Mouse (Mus musculus) cerebellum, adult 2 months (tissue): Measurements from ENCODE around the gene Mreg. TPM values are rescaled to one million over a fixed set of nuclear protein-coding genes. Genes with fewer than 3 reads are reported as not detected.
"Not testable (repeated sequence)": the region's sequence is repeated elsewhere in the genome, so short reads cannot be mapped to it uniquely, and the experiment has no call there.

ENCODE experiments used
- DNase-seq, 2 experiments: peaks; one replicate each; pipeline ENCODE4 v3.0.0; 2021
- H3K27ac ChIP-seq: fragments of 200-500 bp; 2 replicates; pipeline ENCODE4 v1.5.1; 2012; ENCODE audit warnings: low read length, control low read depth, inconsistent platforms; ENCODE audit not compliant: insufficient read depth
- H3K27me3 ChIP-seq: fragments of 200-500 bp; 2 replicates; pipeline ENCODE4 v1.6.1; 2012; ENCODE audit warnings: inconsistent platforms, mild to moderate bottlenecking, low read length, moderate library complexity; ENCODE audit not compliant: control insufficient read depth, insufficient read depth
- H3K4me1 ChIP-seq: fragments of 200-500 bp; 2 replicates; pipeline ENCODE4 v1.6.1; 2011; ENCODE audit warnings: low read length; ENCODE audit not compliant: control insufficient read depth, insufficient read depth
- H3K4me3 ChIP-seq: fragments of 200-500 bp; replicated peaks from 2 replicates; pipeline ENCODE3; 2011; ENCODE audit warnings: mild to moderate bottlenecking, low read depth, low read length, control low read depth; ENCODE audit not compliant: insufficient read depth
- CTCF ChIP-seq: fragments of 200-500 bp; IDR thresholded peaks from 2 replicates; pipeline ENCODE4 v1.5.1; 2011; ENCODE audit warnings: low read depth, mild to moderate bottlenecking, control low read depth, low read length, moderate library complexity, borderline replicate concordance; ENCODE audit not compliant: insufficient read depth
- POLR2A ChIP-seq: fragments of 200-500 bp; IDR thresholded peaks from 2 replicates; pipeline ENCODE4 v1.6.1; 2011; ENCODE audit warnings: low read length, control low read depth, borderline replicate concordance; ENCODE audit not compliant: insufficient read depth
- WGBS: fragments of 180-500 bp; shearing (Covaris S2); methylation state at CpG from one replicate; pipeline ENCODE4 v1.1.7; 2018; 5-methylcytosine and 5-hydroxymethylcytosine counted together
- polyA plus RNA-seq: library from polyadenylated mRNA; depleted of rRNA; stranded (reverse); fragments of >200 nt; gene quantifications from 2 replicates; pipeline ENCODE4 v1.2.3, GENCODE M21; 2012

The Mreg gene
- polyA plus RNA-seq, 1 experiment, result 25.8 TPM

DNA sequence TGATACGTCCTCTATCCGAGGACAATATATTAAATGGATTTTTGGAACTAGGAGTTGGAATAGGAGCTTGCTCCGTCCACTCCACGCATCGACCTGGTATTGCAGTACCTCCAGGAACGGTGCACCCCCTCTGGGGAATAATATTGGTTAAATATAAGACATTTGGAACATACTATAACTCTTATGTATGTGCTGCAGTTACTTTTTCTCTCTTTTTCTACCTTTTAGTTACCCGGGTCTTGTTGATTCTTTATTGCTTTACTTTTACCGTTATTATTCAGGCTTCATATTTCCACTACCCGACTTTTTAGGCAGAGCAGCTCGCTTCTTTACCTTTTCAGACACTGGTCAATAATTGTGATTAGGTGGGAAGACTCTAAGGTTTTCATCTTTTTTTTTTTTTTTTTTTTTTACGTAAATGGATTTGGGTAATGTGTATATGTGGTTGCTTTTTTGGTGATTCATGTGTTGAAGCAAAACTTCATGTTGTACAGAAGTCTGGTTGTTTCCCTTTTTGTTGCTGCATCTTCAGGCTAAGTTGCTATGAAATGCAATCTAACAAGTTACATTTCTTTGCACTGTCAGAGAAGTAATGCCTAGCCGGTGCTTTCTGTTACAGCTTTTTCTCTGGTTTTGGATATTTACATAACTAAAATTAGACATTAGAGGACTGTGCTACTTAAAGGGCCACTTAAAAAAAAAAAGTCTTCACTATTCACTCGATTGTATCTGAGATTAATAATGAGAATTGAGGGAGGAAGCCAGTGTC, 25.1 kb upstream of the Mreg start:
- no peaks in the 10 kb centered on the region for H3K4me1 ChIP-seq
- no peak overlapping the region for H3K27ac ChIP-seq
- TF ChIP-seq POLR2A (no peak), CTCF (no peak)
- WGBS, result 13% methylated on average over 13 of the region's 13 CpGs
- peak in 1 of 2 experiments; percentile 56 for DNase-seq
- no peaks in the 10 kb centered on the region for H3K27me3 ChIP-seq
- H3K4me3 ChIP-seq, result peak overlapping the region; percentile 40

DNA sequence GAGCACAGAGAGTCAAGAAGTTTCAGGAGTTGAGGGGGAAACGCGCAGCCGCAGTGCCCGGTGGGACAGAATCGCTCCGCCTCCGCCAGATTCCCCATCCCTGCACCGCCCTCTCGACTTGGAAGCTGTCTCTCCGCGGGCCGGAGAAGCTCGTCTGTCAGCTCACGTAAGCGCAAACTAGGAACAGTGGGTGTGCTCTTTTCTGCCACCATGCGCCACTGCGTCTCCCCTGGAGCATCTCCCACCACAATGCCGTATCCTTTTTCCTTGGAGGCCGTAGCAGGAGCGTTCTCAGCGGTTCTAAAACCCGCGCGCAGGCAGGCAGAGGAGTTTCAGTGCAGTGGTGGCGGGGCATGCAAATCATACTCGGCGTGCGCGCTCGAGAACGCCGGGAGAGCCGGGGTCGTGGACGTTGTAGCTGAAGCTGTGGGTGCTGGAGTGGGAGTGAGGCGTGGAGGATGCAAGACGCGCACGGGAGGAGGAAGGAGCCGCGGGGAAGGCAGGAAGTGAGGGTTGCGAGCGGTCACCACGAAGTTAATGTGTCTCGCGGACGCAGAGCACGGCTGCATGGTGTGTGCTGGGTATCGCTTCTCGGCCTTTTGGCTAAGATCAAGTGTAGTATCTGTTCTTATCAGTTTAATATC, 24.4 kb upstream of the Mreg start:
- H3K4me1 ChIP-seq, H3K27me3 ChIP-seq: not testable (repeated sequence)
- H3K4me3 ChIP-seq, result peak overlapping the region; percentile 86
- WGBS, result under 1% methylated on average over 37 of the region's 50 CpGs
- peak overlapping the region; percentile 92 for H3K27ac ChIP-seq
- TF ChIP-seq POLR2A, result peak; percentile 69; the same call in 1 of the 2 replicates
- peak; percentile 83 to 84 for DNase-seq

DNA sequence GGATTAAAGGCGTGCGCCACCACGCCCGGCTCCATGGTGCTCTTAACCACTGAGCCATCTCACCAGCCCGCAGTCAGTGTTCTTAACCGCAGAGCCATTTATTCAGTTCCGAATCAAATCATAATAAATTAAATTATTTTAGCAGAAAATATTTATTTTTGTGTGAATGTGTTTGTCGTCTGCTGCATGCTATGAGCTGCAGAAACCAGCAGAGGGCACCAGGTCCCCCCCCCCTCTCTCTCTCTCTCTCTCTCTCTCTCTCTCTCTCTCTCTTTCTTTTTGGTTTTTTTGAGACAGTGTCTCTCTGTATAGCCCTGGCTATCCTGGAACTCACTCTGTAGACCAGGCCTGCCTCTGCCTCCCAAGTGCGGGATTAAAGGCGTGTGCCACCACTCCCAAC, 20.5 kb upstream of the Mreg start:
- not testable (repeated sequence) for H3K4me1 ChIP-seq, H3K27ac ChIP-seq, H3K4me3 ChIP-seq, H3K27me3 ChIP-seq, DNase-seq
- 82% methylated on average over 10 of the region's 10 CpGs for WGBS

DNA sequence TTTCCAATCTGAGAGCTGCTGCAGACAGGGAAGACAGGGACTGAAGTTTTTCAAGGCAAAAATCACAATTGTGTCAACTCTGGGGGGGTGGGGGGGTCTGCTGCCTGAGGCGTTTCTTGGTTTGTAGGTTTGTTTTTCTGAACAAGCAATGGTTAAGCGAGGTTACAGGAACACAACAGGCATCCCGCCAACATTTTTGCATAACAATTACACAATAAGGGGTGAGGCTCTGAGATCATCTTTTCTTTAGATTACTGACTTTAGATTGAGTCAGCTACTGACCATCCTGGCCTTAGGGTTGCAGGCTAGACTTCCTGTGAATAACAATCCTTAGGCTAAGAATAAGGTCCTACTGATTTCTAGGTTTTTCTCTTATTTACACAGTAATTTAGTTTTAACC, 16.9 kb upstream of the Mreg start:
- TF ChIP-seq CTCF, result no peak
- no peak for TF ChIP-seq POLR2A
- no peak overlapping the region for H3K4me3 ChIP-seq
- no peak for DNase-seq
- no peaks in the 10 kb centered on the region for H3K27me3 ChIP-seq
- H3K27ac ChIP-seq, result no peak overlapping the region
- H3K4me1 ChIP-seq, result no peaks in the 10 kb centered on the region
- 25% methylated on average over 3 of the region's 3 CpGs for WGBS

DNA sequence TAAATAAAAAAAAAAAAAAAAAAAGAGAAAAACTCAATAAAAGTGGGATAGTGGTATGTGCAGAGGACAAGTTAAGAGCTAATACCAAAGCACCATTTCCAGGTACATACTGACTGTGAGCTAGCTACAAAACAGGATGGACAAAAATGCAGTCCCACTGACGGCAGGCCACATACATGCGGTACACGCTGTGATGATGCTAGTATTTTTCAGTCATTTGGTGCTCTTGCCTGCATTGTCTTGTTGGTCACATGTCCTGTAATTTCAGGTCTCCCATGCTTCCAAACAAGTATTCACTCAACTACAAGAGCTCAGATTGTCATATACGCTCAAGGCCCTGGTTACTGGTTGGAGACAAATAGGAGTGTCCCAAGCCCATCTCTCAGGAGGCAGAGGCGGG, 15.4 kb upstream of the Mreg start:
- Histone ChIP-seq H3K4me1 (no peaks in the 10 kb centered on the region), H3K4me3 (no peak overlapping the region)
- TF ChIP-seq POLR2A (no peak), CTCF (no peak)

DNA sequence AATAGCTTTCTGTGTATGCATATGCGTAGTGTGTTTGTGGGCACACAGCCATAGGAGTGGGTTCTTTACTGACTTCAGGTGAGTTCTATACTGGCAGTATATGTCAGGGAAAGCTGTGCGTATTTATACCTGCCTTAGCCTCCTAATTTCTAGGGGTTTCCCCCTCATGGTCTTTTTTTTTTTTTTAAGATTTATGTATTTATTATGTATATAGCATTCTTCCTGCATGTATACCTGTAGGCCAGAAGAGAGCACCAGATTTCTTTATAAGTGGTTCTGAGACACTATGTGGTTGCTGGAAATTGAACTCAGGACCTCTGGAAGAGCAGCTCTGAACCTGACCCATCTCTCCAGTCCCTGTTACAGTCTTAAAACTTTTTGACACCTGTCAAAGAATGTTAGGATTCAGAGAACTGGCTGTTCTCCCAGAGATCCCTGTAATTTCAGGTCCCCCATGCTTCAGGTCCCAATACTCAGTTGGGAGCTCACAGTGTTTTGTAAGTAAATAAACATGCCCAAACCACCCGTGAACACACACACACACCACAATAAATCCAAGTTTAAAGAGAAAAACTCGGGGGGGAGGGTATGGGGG, 14.9 kb upstream of the Mreg start:
- Histone ChIP-seq H3K27me3 (no peaks in the 10 kb centered on the region), H3K4me1 (no peaks in the 10 kb centered on the region), H3K4me3 (no peak overlapping the region), H3K27ac (no peak overlapping the region)
- no peak for DNase-seq
- TF ChIP-seq CTCF, result no peak
- no peak for TF ChIP-seq POLR2A
- WGBS, result 68% methylated on average over 4 of the region's 4 CpGs

More for the DNA sequence above, 15.4 kb upstream of the Mreg start:
- Histone ChIP-seq H3K27ac (no peak overlapping the region), H3K27me3 (no peaks in the 10 kb centered on the region)
- WGBS, result 93% methylated on average over 5 of the region's 5 CpGs
- no peak for DNase-seq

DNA sequence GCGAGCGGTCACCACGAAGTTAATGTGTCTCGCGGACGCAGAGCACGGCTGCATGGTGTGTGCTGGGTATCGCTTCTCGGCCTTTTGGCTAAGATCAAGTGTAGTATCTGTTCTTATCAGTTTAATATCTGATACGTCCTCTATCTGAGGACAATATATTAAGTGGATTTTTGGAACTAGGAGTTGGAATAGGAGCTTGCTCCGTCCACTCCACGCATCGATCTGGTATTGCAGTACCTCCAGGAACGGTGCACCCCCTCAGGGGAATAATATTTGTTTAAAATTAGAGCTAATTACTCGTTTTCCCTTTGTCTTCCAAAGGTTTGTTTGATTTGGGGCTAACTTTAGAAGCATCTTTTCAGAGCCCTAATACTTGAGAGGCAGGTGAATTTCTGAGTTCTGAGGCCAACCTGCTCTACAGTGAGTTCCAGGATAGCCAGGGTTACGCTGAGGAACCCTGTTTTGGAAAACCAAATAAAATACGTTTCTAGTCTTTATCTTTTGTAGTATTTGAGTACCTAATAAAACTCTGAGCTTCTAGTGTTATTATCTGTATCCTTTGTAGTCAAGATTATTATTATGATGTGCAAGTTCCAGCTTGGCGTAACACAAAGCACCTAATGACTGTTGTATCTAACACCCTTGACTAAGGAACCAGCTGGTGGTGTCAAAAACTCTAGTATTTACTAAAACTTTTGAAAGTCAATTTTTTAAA, 14.2 kb upstream of the Mreg start:
- DNase-seq, result peak in 1 of 2 experiments; percentile 51
- 14% methylated on average over 11 of the region's 18 CpGs for whole genome bisulfite sequencing
- H3K4me3 ChIP-seq, result no peak overlapping the region
- no peaks in the 10 kb centered on the region for H3K27me3 ChIP-seq
- TF ChIP-seq POLR2A, result no peak
- TF ChIP-seq CTCF, result no peak
- H3K27ac ChIP-seq, result 0 out of 2 replicates have a peak overlapping the region, but pooled peaks have one; percentile 15
- H3K4me1 ChIP-seq, result no peaks in the 10 kb centered on the region

DNA sequence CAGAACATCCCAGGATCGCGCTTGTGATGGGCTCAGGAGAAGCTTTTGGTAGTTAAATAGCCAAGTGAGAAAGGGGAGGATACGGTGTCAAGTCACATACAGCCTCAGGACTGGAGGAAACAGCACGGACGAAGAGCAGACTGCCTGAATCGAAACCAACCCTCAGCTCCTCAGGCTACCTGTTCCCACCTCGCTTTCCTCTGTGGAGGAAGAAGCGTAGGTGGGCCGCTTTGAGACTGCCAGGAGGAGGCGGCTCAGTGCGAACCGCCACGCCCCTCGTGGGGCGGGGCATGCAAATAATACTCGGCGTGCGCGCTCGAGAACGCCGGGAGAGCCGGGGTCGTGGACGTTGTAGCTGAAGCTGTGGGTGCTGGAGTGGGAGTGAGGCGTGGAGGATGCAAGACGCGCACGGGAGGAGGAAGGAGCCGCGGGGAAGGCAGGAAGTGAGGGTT, 13.6 kb upstream of the Mreg start:
- H3K27me3 ChIP-seq, H3K4me1 ChIP-seq: not testable (repeated sequence)
- peak; percentile 85 to 87 for DNase-seq
- under 1% methylated on average over 25 of the region's 31 CpGs for WGBS
- Histone ChIP-seq H3K4me3 (peak overlapping the region; percentile 85), H3K27ac (peak overlapping the region; percentile 10; the same call in 1 of the 2 replicates)
- peak; percentile 66; the same call in 1 of the 2 replicates for TF ChIP-seq POLR2A
